In the genomic region with DNA sequence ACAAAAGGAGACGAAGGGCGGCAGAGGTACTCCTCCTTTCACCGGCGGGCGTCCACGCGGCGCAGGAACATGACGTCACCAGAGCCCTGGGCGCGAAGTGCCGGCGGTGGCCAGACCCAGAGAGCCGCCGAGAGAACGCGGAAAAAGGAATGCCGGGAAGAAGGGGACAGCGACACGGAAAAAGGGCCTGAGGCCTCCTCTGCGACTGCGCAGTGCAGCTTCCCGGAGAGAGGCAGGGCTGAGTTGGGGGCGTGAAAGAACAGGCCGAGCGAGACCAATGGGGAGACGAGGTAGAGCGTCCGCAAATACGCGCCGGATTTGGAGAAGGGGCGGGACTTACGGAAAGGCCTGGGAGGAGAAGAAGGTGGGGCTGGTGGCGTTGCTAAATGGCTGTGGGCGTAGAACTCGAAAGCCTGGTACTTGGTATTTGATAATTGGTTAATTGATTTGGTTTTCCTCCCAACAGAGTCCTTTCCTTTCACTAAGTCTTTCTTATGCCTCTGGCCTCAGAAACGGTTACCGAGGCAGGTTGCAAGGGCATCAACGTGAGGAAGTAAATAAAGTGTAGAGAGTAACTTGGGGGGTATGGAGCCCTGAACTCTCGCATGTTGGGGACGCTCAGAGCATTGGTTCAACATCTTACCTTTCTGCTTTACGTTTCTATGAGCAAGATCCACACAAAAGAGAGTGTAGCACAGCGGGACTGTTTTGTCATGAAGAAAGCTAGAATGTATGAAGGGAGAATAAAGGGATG, we compare ENCODE assay signal across 8 mouse cellular contexts. TPM values are rescaled to one million over a fixed set of nuclear protein-coding genes. Genes with fewer than 3 reads are reported as not detected.
DNase-seq lines count a peak whose midpoint lies in the region; ATAC-seq and TF ChIP-seq lines count a peak whose summit lies in the region.

A gene (minus strand): TSS at position 183 of the 754 bp plus-strand sequence.

- H3K9ac ChIP-seq in embryonic facial prominence, embryonic 13.5 days, result peak within 1 kb of the TSS; percentile 84
- H3K9ac ChIP-seq in limb, embryonic 12.5 days (replicated peaks), result peak within 1 kb of the TSS; percentile 70
- H3K9ac ChIP-seq in midbrain, embryonic 15.5 days, result peak within 1 kb of the TSS; percentile 70

- peak; percentile 23 for TF ChIP-seq POLR2A in kidney, adult 2 months (IDR thresholded peaks at IDR 0.05; ENCODE audit: low read depth, low read length)
- TF ChIP-seq POLR2A in spleen, adult 2 months (IDR thresholded peaks at IDR 0.05; ENCODE audit: low read depth, low read length), result no peak; the same call in 1 of the 2 replicates

- H3K4me3 ChIP-seq in embryonic facial prominence, embryonic 13.5 days, result peak within 1 kb of the TSS; percentile 64
- peak within 1 kb of the TSS; percentile 89 for H3K4me3 ChIP-seq in kidney, adult 2 months (ENCODE audit: insufficient read depth, low read depth, low read length)
- H3K4me3 ChIP-seq in limb, embryonic 12.5 days (replicated peaks), result peak within 1 kb of the TSS; percentile 62
- H3K4me3 ChIP-seq in midbrain, embryonic 15.5 days, result peak within 1 kb of the TSS; percentile 75
- H3K4me3 ChIP-seq in spleen, adult 2 months (ENCODE audit: extremely low read depth, insufficient read depth, insufficient read length), result peak within 1 kb of the TSS; percentile 72

- no peaks in the 10 kb centered on the region for H3K27me3 ChIP-seq in embryonic facial prominence, embryonic 13.5 days
- H3K27me3 ChIP-seq in kidney, adult 2 months (replicated peaks; ENCODE audit: control insufficient read depth, insufficient read depth, low read length), result no peaks in the 10 kb centered on the region
- H3K27me3 ChIP-seq in limb, embryonic 12.5 days, result no peaks in the 10 kb centered on the region; the same call in 1 of the 2 replicates
- no peaks in the 10 kb centered on the region for H3K27me3 ChIP-seq in midbrain, embryonic 15.5 days (replicated peaks)
- no peaks in the 10 kb centered on the region for H3K27me3 ChIP-seq in spleen, adult 2 months (ENCODE audit: control insufficient read depth, insufficient read depth, low read length)

- no peak for TF ChIP-seq CTCF in kidney, adult 2 months (conservative IDR thresholded peaks at IDR 0.05; ENCODE audit: insufficient read depth, insufficient read length, low read depth, low read length)
- no peak for TF ChIP-seq CTCF in spleen, adult 2 months (IDR thresholded peaks at IDR 0.05; ENCODE audit: extremely low read depth, insufficient read depth, insufficient read length, insufficient replicate concordance)

- DNase-seq in 3134 (ENCODE audit: extremely low read depth, insufficient read length, low spot score), result peak; percentile 92
- DNase-seq in adrenal gland, postnatal 36 days, result peak; percentile 93
- peak; percentile 90 to 97 for DNase-seq in heart, adult 18-20 months
- peak; percentile 96 for DNase-seq in kidney, adult 2 months
- DNase-seq in spleen, adult 2 months (ENCODE audit: low read depth in 1 of 2, low spot score in 2 of 2), result peak; percentile 82 to 85

- H3K4me1 ChIP-seq in embryonic facial prominence, embryonic 13.5 days, result no peaks in the 10 kb centered on the region
- 0 out of 2 replicates have a peak, but pooled peaks cover 2% of the 10 kb centered on the region for H3K4me1 ChIP-seq in kidney, adult 2 months (ENCODE audit: control insufficient read depth, insufficient read depth, low read length)
- peaks cover 4% of the 10 kb centered on the region for H3K4me1 ChIP-seq in limb, embryonic 12.5 days (replicated peaks)
- peaks cover 8% of the 10 kb centered on the region for H3K4me1 ChIP-seq in midbrain, embryonic 15.5 days
- no peaks in the 10 kb centered on the region for H3K4me1 ChIP-seq in spleen, adult 2 months (ENCODE audit: control insufficient read depth, insufficient read depth, insufficient read length)

- H3K9me3 ChIP-seq in embryonic facial prominence, embryonic 13.5 days, result no peaks in the 10 kb centered on the region
- H3K9me3 ChIP-seq in limb, embryonic 12.5 days, result no peaks in the 10 kb centered on the region
- no peaks in the 10 kb centered on the region for H3K9me3 ChIP-seq in midbrain, embryonic 15.5 days

- 0 out of 2 replicates have a peak within 1 kb of the TSS, but pooled peaks have one; percentile 51 for H3K27ac ChIP-seq in embryonic facial prominence, embryonic 13.5 days
- H3K27ac ChIP-seq in kidney, adult 2 months (ENCODE audit: insufficient read depth, low read depth, low read length), result peak within 1 kb of the TSS; percentile 28; the same call in 1 of the 2 replicates
- peak within 1 kb of the TSS; percentile 75; the same call in 1 of the 2 replicates for H3K27ac ChIP-seq in limb, embryonic 12.5 days
- peak within 1 kb of the TSS; percentile 82 for H3K27ac ChIP-seq in midbrain, embryonic 15.5 days
- peak within 1 kb of the TSS; percentile 55; the same call in 1 of the 2 replicates for H3K27ac ChIP-seq in spleen, adult 2 months (ENCODE audit: insufficient read depth, low read length)

- ATAC-seq in embryonic facial prominence, embryonic 13.5 days (ENCODE audit: insufficient number of reproducible peaks, insufficient read depth, low FRiP score, low TSS enrichment, low read depth), result peak; percentile 98
- ATAC-seq in limb, embryonic 12.5 days (ENCODE audit: insufficient number of reproducible peaks, insufficient read depth, low FRiP score, low TSS enrichment, low read depth), result peak; percentile 99
- ATAC-seq in midbrain, embryonic 15.5 days (replicated peaks), result peak; percentile 99

- H3K36me3 ChIP-seq in embryonic facial prominence, embryonic 13.5 days, result no peaks in the 10 kb centered on the region
- no peaks in the 10 kb centered on the region for H3K36me3 ChIP-seq in kidney, adult 2 months (ENCODE audit: control insufficient read depth, insufficient read depth, low read length)
- H3K36me3 ChIP-seq in limb, embryonic 12.5 days, result no peaks in the 10 kb centered on the region
- H3K36me3 ChIP-seq in midbrain, embryonic 15.5 days (replicated peaks), result no peaks in the 10 kb centered on the region
- peaks cover 1% of the 10 kb centered on the region; the same call in 1 of the 2 replicates for H3K36me3 ChIP-seq in spleen, adult 2 months (ENCODE audit: control insufficient read depth, insufficient read depth, low read length)

- WGBS in embryonic facial prominence, embryonic 13.5 days, result 23% methylated on average over 44 of the region's 44 CpGs
- under 1% methylated on average over 42 of the region's 44 CpGs for WGBS in kidney, adult 2 months
- 15% methylated on average over 44 of the region's 44 CpGs for WGBS in limb, embryonic 12.5 days
- 16% methylated on average over 44 of the region's 44 CpGs for WGBS in midbrain, embryonic 15.5 days
- WGBS in spleen, adult 2 months, result 18% methylated on average over 43 of the region's 44 CpGs

- peak within 1 kb of the TSS; percentile 60 for H3K4me2 ChIP-seq in embryonic facial prominence, embryonic 13.5 days
- H3K4me2 ChIP-seq in limb, embryonic 12.5 days, result peak within 1 kb of the TSS; percentile 56
- H3K4me2 ChIP-seq in midbrain, embryonic 15.5 days, result peak within 1 kb of the TSS; percentile 56

RNA-seq across cellular contexts. Expression of the gene that starts here (rescaled TPM):
- total RNA-seq in adrenal gland, postnatal 36 days (2021), result 10 to 100 TPM; 30.3 to 32.1 TPM
- 23.8 and 25.1 TPM in 2 replicates for polyA plus RNA-seq in embryonic facial prominence, embryonic 13.5 days (2015; fragmentation: Nextera tagmentation; extraction: Ambion mirVana)
- total RNA-seq in heart, adult 18-20 months (2021), result 10 to 100 TPM; 31.8 to 32.2 TPM
- 11.0 and 12.8 TPM in 2 replicates for polyA plus RNA-seq in kidney, adult 2 months (2012; rRNA removed)
- polyA plus RNA-seq in limb, embryonic 12.5 days (2016; fragmentation: Nextera tagmentation; extraction: Ambion mirVana), result 30.2 and 31.6 TPM in 2 replicates
- 55.3 and 57.9 TPM in 2 replicates for polyA plus RNA-seq in midbrain, embryonic 15.5 days (2015; fragmentation: Nextera tagmentation; extraction: Ambion mirVana)
- polyA plus RNA-seq in spleen, adult 2 months (2012; rRNA removed), result 1.9 and 2.0 TPM in 2 replicates

Comparison
In these comparisons a context has a peak if more than half of its experiments do, and no peak if none do; other contexts are left out.
1. Peak in every context shown above with its lines: DNase-seq, ATAC-seq, H3K4me3 ChIP-seq and H3K27ac ChIP-seq.
2. H3K27ac ChIP-seq: peak in every context shown above with its lines; median percentile 82 in midbrain, embryonic 15.5 days; 75 in limb, embryonic 12.5 days; 55 in spleen, adult 2 months; 51 in embryonic facial prominence, embryonic 13.5 days; 28 in kidney, adult 2 months.